Mouse (Mus musculus) C2C12 (cell line): ENCODE data around the gene Nectin2.

Experiments used
- CEBPB ChIP-seq: IDR thresholded peaks from one replicate; pipeline ENCODE4 v1.6.1; 2011; ENCODE audit warnings: low read depth, mild to moderate bottlenecking, control low read depth, moderate library complexity
- CTCF ChIP-seq: IDR thresholded peaks from one replicate; pipeline ENCODE4 v1.5.1; 2011; ENCODE audit not compliant: control insufficient read depth, insufficient read depth, insufficient read length
- MAX ChIP-seq: IDR thresholded peaks from one replicate; pipeline ENCODE4 v1.6.1; 2011; ENCODE audit warnings: mild to moderate bottlenecking, control low read depth
- MYOG ChIP-seq: IDR thresholded peaks from one replicate; pipeline ENCODE4 v1.6.1; 2011; ENCODE audit not compliant: control insufficient read depth, insufficient read length; ENCODE audit errors: extremely low read depth
- USF1 ChIP-seq: IDR thresholded peaks from one replicate; pipeline ENCODE4 v1.6.1; 2011; ENCODE audit warnings: low read depth, mild to moderate bottlenecking, control low read depth, moderate library complexity

GRCm38 (mm10) chr7:19675824-19676223 lies 74.5 kb downstream of the Nectin2 start:
- no peak for TF ChIP-seq CTCF
- TF ChIP-seq MYOG, result no peak
- no peak for TF ChIP-seq MAX
- no peak for TF ChIP-seq USF1
- no peak for TF ChIP-seq CEBPB
